Mouse (Mus musculus): ENCODE data around the gene Scaf1. TPM values are rescaled to one million over a fixed set of nuclear protein-coding genes. Genes with fewer than 3 reads are reported as not detected.

Scaf1 gene
- polyA plus RNA-seq, 1 experiment from 2014 or later = 24.5 TPM

GRCm38 (mm10) chr7:44983944-44984832, 32.0 kb downstream of the Scaf1 start:
- H3K4me3 ChIP-seq (replicated peaks; ENCODE audit: low read length) = 0 out of 2 replicates have a peak overlapping the region, but pooled peaks have one; percentile 97
- no peak for ATAC-seq (ENCODE audit: insufficient read depth, low FRiP score)
- WGBS = 67% methylated on average over 7 of the region's 7 CpGs
- H3K9me3 ChIP-seq (replicated peaks; ENCODE audit: control insufficient read depth, low read length) = no peaks in the 10 kb centered on the region
- peak overlapping the region; percentile 56 for H3K4me2 ChIP-seq (ENCODE audit: low read depth, low read length)
- H3K27me3 ChIP-seq (ENCODE audit: control insufficient read depth, insufficient read depth, low read length) = no peaks in the 10 kb centered on the region
- H3K36me3 ChIP-seq (ENCODE audit: control insufficient read depth, insufficient read depth, low read length) = peaks cover 20% of the 10 kb centered on the region
- peaks cover 24% of the 10 kb centered on the region for H3K4me1 ChIP-seq (ENCODE audit: control insufficient read depth, insufficient read depth, low read length)
- H3K9ac ChIP-seq (ENCODE audit: low read length) = peak overlapping the region; percentile 34; the same call in 1 of the 2 replicates
- H3K27ac ChIP-seq (ENCODE audit: low read length) = 0 out of 2 replicates have a peak overlapping the region, but pooled peaks have one; percentile 26

GRCm38 (mm10) chr7:44983085-44983484, 33.1 kb downstream of the Scaf1 start:
- H3K9ac ChIP-seq (ENCODE audit: low read length) = no peak overlapping the region
- no peak overlapping the region for H3K4me2 ChIP-seq (ENCODE audit: low read depth, low read length)
- H3K36me3 ChIP-seq (ENCODE audit: control insufficient read depth, insufficient read depth, low read length) = peaks cover 29% of the 10 kb centered on the region
- H3K4me3 ChIP-seq (replicated peaks; ENCODE audit: low read length) = no peak overlapping the region
- no peaks in the 10 kb centered on the region for H3K9me3 ChIP-seq (replicated peaks; ENCODE audit: control insufficient read depth, low read length)
- no peak for ATAC-seq (ENCODE audit: insufficient read depth, low FRiP score)
- no peak overlapping the region for H3K27ac ChIP-seq (ENCODE audit: low read length)
- peaks cover 20% of the 10 kb centered on the region for H3K4me1 ChIP-seq (ENCODE audit: control insufficient read depth, insufficient read depth, low read length)
- WGBS = 29% methylated on average over 6 of the region's 6 CpGs
- no peaks in the 10 kb centered on the region for H3K27me3 ChIP-seq (ENCODE audit: control insufficient read depth, insufficient read depth, low read length)

GRCm38 (mm10) chr7:44981539-44981938, 34.6 kb downstream of the Scaf1 start:
- H3K27ac ChIP-seq (ENCODE audit: low read length) = no peak overlapping the region
- no peaks in the 10 kb centered on the region for H3K27me3 ChIP-seq (ENCODE audit: control insufficient read depth, insufficient read depth, low read length)
- H3K4me3 ChIP-seq (replicated peaks; ENCODE audit: low read length) = no peak overlapping the region
- H3K4me1 ChIP-seq (ENCODE audit: control insufficient read depth, insufficient read depth, low read length) = peaks cover 16% of the 10 kb centered on the region
- peaks cover 39% of the 10 kb centered on the region for H3K36me3 ChIP-seq (ENCODE audit: control insufficient read depth, insufficient read depth, low read length)
- H3K9ac ChIP-seq (ENCODE audit: low read length) = no peak overlapping the region
- ATAC-seq (ENCODE audit: insufficient read depth, low FRiP score) = no peak
- WGBS = 93% methylated on average over 8 of the region's 8 CpGs
- H3K4me2 ChIP-seq (ENCODE audit: low read depth, low read length) = no peak overlapping the region
- no peaks in the 10 kb centered on the region for H3K9me3 ChIP-seq (replicated peaks; ENCODE audit: control insufficient read depth, low read length)

- Histone ChIP-seq H3K36me3 (ENCODE audit: control insufficient read depth, insufficient read depth, low read length) (peaks cover 42% of the 10 kb centered on the region), H3K4me3 (replicated peaks; ENCODE audit: low read length) (no peak overlapping the region), H3K4me2 (ENCODE audit: low read depth, low read length) (no peak overlapping the region), H3K27ac (ENCODE audit: low read length) (no peak overlapping the region), H3K4me1 (ENCODE audit: control insufficient read depth, insufficient read depth, low read length) (peaks cover 8% of the 10 kb centered on the region; the same call in 1 of the 2 replicates), H3K9me3 (replicated peaks; ENCODE audit: control insufficient read depth, low read length) (no peaks in the 10 kb centered on the region), H3K27me3 (ENCODE audit: control insufficient read depth, insufficient read depth, low read length) (no peaks in the 10 kb centered on the region), H3K9ac (ENCODE audit: low read length) (no peak overlapping the region)
- ATAC-seq (ENCODE audit: insufficient read depth, low FRiP score) = no peak
- 91% methylated on average over 3 of the region's 3 CpGs for WGBS
Observed at GRCm38 (mm10) chr7:44978300-44978699, 37.9 kb downstream of the Scaf1 start.

GRCm38 (mm10) chr7:44975117-44975419, 41.1 kb downstream of the Scaf1 start:
- no peak for ATAC-seq (ENCODE audit: insufficient read depth, low FRiP score)

GRCm38 (mm10) chr7:44974383-44975116, 41.6 kb downstream of the Scaf1 start, which contains the start of gene Cpt1c:
Gene Cpt1c (minus strand): TSS chr7:44974851.
- H3K27ac ChIP-seq (ENCODE audit: low read length) = peak within 1 kb of the TSS; percentile 88
- peak within 1 kb of the TSS; percentile 78 for H3K4me2 ChIP-seq (ENCODE audit: low read depth, low read length)
- H3K36me3 ChIP-seq (ENCODE audit: control insufficient read depth, insufficient read depth, low read length) = peaks cover 25% of the 10 kb centered on the region
- peak within 1 kb of the TSS; percentile 60 for H3K4me3 ChIP-seq (replicated peaks; ENCODE audit: low read length)
- no peaks in the 10 kb centered on the region for H3K27me3 ChIP-seq (ENCODE audit: control insufficient read depth, insufficient read depth, low read length)
- H3K9ac ChIP-seq (ENCODE audit: low read length) = peak within 1 kb of the TSS; percentile 73
- H3K4me1 ChIP-seq (ENCODE audit: control insufficient read depth, insufficient read depth, low read length) = peaks cover 18% of the 10 kb centered on the region
- ATAC-seq (ENCODE audit: insufficient read depth, low FRiP score) = peak; percentile 30; the same call in 1 of the 2 replicates
- WGBS = 2% methylated on average over 22 of the region's 22 CpGs
- H3K9me3 ChIP-seq (replicated peaks; ENCODE audit: control insufficient read depth, low read length) = no peaks in the 10 kb centered on the region

More at GRCm38 (mm10) chr7:44975117-44975419, 41.1 kb downstream of the Scaf1 start:
- H3K4me3 ChIP-seq (replicated peaks; ENCODE audit: low read length) = no peak overlapping the region
- 24% methylated on average over 6 of the region's 6 CpGs for WGBS
- peak overlapping the region; percentile 34 for H3K9ac ChIP-seq (ENCODE audit: low read length)
- H3K27me3 ChIP-seq (ENCODE audit: control insufficient read depth, insufficient read depth, low read length) = no peaks in the 10 kb centered on the region
- H3K4me1 ChIP-seq (ENCODE audit: control insufficient read depth, insufficient read depth, low read length) = peaks cover 18% of the 10 kb centered on the region
- peak overlapping the region; percentile 88 for H3K27ac ChIP-seq (ENCODE audit: low read length)
- no peaks in the 10 kb centered on the region for H3K9me3 ChIP-seq (replicated peaks; ENCODE audit: control insufficient read depth, low read length)
- H3K36me3 ChIP-seq (ENCODE audit: control insufficient read depth, insufficient read depth, low read length) = peaks cover 25% of the 10 kb centered on the region
- peak overlapping the region; percentile 78 for H3K4me2 ChIP-seq (ENCODE audit: low read depth, low read length)

GRCm38 (mm10) chr7:44973415-44974130, 42.6 kb downstream of the Scaf1 start:
- no peak for ATAC-seq (ENCODE audit: insufficient read depth, low FRiP score)
- peak overlapping the region; percentile 88; the same call in 1 of the 2 replicates for H3K27ac ChIP-seq (ENCODE audit: low read length)
- no peaks in the 10 kb centered on the region for H3K9me3 ChIP-seq (replicated peaks; ENCODE audit: control insufficient read depth, low read length)
- H3K36me3 ChIP-seq (ENCODE audit: control insufficient read depth, insufficient read depth, low read length) = peaks cover 16% of the 10 kb centered on the region
- H3K4me2 ChIP-seq (ENCODE audit: low read depth, low read length) = peak overlapping the region; percentile 78
- peaks cover 18% of the 10 kb centered on the region for H3K4me1 ChIP-seq (ENCODE audit: control insufficient read depth, insufficient read depth, low read length)
- no peaks in the 10 kb centered on the region for H3K27me3 ChIP-seq (ENCODE audit: control insufficient read depth, insufficient read depth, low read length)
- peak overlapping the region; percentile 60 for H3K4me3 ChIP-seq (replicated peaks; ENCODE audit: low read length)
- H3K9ac ChIP-seq (ENCODE audit: low read length) = peak overlapping the region; percentile 73
- 39% methylated on average over 14 of the region's 14 CpGs for WGBS

GRCm38 (mm10) chr7:44971142-44971541, 45.0 kb downstream of the Scaf1 start:
- Histone ChIP-seq H3K36me3 (ENCODE audit: control insufficient read depth, insufficient read depth, low read length) (no peaks in the 10 kb centered on the region), H3K4me3 (replicated peaks; ENCODE audit: low read length) (peak overlapping the region; percentile 47), H3K9ac (ENCODE audit: low read length) (peak overlapping the region; percentile 73; the same call in 1 of the 2 replicates), H3K9me3 (replicated peaks; ENCODE audit: control insufficient read depth, low read length) (no peaks in the 10 kb centered on the region), H3K4me1 (ENCODE audit: control insufficient read depth, insufficient read depth, low read length) (peaks cover 18% of the 10 kb centered on the region), H3K27ac (ENCODE audit: low read length) (no peak overlapping the region), H3K27me3 (ENCODE audit: control insufficient read depth, insufficient read depth, low read length) (no peaks in the 10 kb centered on the region), H3K4me2 (ENCODE audit: low read depth, low read length) (peak overlapping the region; percentile 84)
- WGBS = 55% methylated on average over 7 of the region's 7 CpGs
- ATAC-seq (ENCODE audit: insufficient read depth, low FRiP score) = no peak

Measured in stomach, embryonic 16.5 days (tissue).